Mouse (Mus musculus) hematopoietic stem cell, adult 5-6 weeks (primary cell): ENCODE data around the gene Thra. TPM values are rescaled to one million over a fixed set of nuclear protein-coding genes. Genes with fewer than 3 reads are reported as not detected.

Experiments used
- ATAC-seq, 2 experiments: fragments of 125-278 bp in 1 of 2; replicated peaks in 1 of 2; 2 replicates each; pipeline ENCODE4 v1.8.0; 2016 to 2017; ENCODE audit warnings: inconsistent platforms in 2 of 2, mild to moderate bottlenecking in 2 of 2, moderate number of reproducible peaks in 2 of 2, low read depth in 1 of 2, moderate TSS enrichment in 1 of 2; ENCODE audit not compliant: low FRiP score in 2 of 2, poor library complexity in 2 of 2, severe bottlenecking in 2 of 2, insufficient read depth in 1 of 2, low TSS enrichment in 1 of 2
- total RNA-seq: library from RNA; stranded (forward); fragments of 172-1452, 232-1000 nt; gene quantifications from 2 replicates; pipeline ENCODE4 v1.2.3, GENCODE M21; 2017

The Thra gene
- total RNA-seq, 1 experiment from 2014 or later, result 25.3 TPM

DNA sequence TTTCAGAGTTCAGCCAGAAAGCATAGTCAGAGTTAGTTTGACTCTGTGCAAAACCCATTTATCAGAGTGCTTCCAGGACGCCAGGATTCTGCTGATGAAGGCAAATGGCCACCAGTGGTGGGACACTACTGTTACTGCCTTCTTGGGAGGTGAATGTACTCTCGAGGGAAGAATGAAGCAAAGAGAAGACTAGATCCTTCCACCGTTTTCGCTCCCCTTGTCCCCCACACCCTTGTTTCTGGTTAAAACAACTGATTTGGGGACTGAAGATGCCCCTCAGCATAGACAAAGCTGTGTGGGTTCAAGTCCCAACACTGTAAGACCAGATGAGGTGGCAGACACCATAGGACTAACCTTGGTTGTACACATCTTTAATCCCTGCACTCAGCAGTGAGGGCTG lies 43.7 kb downstream of the Thra start:
- ATAC-seq, result no peak

GRCm38 (mm10) chr11:98785214-98785613 lies 44.8 kb downstream of the Thra start:
- no peak for ATAC-seq

DNA sequence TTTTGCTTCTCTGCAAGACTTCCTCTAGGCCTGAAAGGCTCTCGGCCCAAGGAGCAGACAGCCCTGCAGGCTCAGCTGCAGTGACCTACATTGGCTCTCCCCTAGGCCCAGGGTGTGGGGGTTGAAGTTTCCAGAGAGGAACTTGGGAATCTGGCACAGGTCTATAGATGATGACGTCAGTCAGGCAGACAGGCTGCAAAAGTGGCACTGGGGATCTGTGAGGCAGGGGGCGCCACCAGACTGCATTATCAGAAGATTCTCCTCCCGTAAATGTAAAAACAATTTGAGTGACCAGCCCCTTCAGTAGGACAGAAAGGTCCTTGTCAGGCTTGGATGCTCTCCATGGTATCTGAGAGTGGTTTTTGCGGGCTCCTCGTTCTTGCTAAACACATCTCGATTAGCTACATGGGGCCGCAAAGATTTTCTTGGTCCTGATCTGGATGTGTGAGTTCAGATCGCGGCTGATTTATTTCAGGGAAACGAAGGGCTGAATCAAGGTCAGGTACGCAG lies 45.4 kb downstream of the Thra start:
- ATAC-seq, result peak in 1 of 2 experiments; percentile 10; a peak in 1 of 4 replicates

- ATAC-seq, result peak; percentile 38 to 42; a peak in 3 of 4 replicates
Observed at GRCm38 (mm10) chr11:98786359-98787214, 46.1 kb downstream of the Thra start.

DNA sequence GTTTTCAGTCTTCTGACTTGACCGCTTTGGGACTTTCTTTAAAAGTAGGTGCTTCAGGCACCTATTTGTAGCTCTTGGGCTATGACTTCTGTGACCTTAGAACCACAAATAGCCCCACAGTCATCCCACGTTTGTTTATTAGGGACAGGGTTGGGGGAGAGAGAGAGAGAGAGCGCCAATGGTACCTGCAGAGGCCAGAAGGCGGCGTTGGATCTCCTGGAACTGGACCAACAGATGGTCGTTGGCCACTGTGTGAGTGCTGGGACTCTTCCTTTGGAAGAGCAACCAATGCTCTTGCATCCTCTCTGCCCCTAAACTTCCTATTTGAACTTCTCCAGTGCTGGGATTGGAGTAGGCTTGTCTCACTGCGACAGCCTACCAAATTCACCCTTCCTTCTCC lies 46.8 kb downstream of the Thra start:
- ATAC-seq, result no peak

GRCm38 (mm10) chr11:98787691-98788090 lies 47.3 kb downstream of the Thra start:
- ATAC-seq, result no peak

GRCm38 (mm10) chr11:98788139-98788538 lies 47.7 kb downstream of the Thra start:
- ATAC-seq, result no peak

DNA sequence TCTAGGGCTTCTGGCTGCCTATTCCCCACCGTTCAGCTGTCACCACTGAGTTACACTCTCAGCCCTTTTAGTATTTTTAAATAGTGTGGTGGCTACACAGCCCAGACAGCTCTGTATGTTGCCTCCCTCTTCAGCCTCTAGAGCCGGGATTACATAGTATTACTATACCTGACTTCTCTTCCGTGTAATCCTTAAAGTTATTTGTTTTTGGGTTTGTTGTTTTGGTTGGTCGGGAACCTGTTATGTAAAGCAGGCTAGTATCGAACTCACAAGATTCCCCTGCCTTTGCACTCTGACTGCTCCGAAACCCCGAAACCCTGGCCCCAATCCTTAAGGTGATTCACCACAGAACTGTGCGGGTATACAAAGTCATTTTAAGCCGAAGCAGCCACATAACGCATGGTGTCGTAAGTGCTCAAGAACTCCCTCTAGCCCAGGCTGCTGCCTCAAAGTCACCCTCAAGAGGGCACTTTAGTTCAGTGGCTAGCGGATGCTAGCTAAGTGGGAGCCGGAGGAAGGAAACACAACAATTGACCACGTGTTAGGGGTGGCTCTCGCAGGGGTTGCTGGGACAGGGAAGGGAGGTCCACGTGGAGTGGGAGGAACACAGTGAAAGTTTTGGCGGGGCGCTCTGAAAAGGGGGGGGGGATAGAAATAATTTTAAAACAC lies 48.2 kb downstream of the Thra start:
- ATAC-seq, result peak; percentile 90 to 92

DNA sequence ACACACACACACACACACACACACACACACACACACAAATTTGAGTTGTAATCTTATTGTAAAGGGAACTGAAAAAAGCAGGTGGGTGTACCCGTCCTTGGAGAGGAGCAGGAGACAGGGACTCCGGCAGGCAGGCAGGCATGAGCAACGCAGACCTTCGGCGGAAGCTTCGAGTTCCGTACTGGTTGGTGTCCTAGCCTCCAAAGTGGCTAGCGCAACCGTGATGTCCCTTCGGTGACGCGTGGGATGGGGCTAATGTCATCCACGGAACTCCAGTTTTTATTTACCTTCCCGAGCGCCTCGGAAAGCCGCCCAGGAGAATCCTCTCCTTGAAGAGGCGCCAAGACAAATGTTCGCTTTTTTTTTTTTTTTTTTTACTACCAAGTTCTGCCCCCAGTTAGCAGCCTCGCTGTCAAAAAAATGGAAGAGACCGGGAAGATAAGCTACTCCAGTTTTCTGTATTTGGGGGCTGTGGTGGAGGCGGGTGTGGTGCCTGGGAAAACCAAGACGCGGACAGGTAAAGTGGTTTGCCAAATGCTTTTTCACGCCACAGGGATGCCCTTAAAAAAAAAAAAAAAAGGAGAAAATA lies 48.9 kb downstream of the Thra start:
- no peak; a peak in 1 of 4 replicates for ATAC-seq

DNA sequence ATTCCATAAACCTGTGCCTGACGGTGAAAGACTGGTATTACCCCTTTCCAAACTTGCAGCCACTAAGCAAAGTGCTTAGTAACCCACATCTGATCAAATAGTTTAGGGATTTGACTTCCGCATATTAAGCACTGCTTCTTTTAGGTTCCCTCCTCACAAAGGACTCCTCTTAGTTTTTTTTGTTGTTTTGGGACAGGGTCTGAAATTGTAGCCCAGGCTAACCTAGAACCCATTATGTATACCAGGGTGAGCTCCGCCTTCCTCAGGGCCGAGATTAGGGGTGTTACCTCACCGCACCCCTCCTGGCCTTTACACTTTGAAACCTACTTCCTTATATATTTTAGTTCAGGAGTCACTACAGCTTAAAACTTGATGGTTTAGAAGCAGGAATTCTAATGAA lies 49.4 kb downstream of the Thra start:
- no peak for ATAC-seq

DNA sequence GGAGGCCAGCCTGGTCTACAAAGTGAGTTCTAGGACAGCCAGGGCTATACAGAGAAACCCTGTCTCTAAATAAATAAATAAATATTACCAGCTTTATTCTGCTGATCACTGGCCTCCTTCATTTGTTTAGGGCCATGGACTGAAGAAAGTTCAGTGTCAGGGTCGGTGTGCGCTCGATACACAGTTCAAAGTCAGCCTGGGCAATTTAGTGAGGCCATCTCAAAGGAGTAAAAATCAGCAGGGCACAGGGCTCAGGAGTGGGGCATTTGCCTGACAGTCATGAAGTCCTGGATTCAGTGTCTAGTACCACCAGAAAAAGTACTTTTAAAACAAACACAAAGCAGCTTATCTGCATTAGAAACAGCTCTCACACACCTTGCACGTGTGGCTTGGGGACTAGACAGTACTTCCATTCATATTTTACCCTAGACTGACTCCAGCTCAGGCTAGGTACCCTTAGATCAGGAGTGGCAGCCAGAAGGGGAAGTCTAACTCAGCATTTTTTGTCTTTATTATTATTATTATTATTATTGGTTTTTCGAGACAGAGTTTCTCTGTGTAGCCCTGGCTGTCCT lies 50.3 kb downstream of the Thra start:
- no peak for ATAC-seq

DNA sequence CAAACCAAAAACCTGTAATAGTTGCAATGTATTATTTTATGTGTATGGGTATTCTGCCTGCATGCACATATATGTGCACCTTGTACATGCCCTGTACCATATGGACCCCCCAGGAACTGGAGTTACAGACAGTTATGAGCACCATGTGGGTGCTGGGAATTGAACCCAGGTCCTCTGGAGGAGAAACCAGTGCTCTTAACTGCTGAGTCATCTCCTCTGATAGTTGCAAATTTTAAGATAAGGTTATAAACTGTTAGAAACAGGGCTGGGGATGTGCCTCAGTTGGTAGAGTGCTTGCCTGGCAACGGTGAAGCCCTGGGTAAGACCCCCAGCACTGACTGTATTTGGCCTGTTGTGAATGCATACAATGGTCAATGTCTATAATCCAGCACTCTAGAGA lies 51.0 kb downstream of the Thra start:
- ATAC-seq, result no peak

DNA sequence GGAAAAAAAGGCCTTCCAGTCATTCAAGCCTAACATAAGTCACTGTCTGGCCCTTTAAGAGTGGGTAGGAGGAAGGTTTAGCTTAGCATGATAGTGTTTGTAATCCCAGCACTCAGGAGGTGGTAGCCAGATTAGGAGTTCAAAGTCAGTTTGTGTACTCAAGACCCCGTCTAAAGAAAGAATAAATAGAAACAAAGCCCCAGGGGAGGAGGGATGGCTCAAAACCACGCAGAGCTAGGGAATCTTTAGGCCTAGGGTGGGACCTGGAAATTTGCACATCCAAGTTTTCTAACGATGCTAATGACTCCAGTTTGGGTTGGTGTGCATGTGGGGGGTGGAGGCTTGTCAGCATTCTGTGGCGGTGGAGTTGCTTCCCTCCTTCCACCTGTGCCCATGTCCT lies 51.6 kb downstream of the Thra start:
- ATAC-seq, result no peak

GRCm38 (mm10) chr11:98794469-98795014 lies 54.1 kb downstream of the Thra start:
- ATAC-seq, result peak; percentile 58 to 67

GRCm38 (mm10) chr11:98795015-98795713 lies 54.7 kb downstream of the Thra start, which contains the start of gene Msl1:
TSS of gene Msl1 (plus strand) at chr11:98795516.
- ATAC-seq, result peak; percentile 29 to 60

DNA sequence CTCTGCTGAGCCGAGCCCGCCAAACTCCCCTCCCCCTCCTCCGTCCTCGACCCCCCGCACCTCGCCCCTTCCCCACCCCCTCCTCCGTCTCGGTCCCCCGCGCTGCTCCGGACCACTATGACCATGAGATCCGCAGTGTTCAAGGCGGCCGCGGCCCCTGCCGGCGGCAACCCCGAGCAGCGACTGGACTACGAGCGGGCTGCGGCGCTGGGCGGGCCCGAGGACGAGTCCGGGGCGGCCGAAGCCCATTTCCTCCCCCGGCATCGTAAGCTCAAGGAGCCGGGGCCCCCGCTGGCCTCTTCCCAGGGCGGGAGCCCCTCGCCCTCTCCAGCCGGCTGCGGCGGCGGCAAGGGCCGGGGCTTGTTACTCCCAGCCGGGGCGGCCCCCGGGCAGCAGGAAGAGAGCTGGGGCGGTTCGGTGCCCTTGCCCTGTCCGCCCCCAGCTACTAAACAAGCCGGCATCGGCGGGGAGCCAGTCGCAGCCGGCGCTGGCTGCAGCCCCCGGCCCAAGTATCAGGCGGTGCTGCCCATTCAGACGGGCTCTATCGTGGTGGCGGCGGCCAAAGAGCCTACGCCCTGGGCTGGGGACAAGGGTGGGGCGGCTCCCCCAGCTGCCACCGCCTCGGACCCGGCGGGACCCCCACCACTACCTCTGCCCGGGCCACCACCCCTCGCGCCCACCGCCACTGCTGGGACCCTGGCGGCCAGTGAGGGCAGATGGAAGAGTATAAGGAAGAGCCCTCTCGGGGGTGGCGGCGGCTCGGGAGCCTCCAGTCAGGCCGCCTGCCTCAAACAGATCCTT lies 55.5 kb downstream of the Thra start:
- 0 out of 4 replicates have a peak, but pooled peaks of 1 of the 2 experiments have one; percentile 4 for ATAC-seq
